Mouse (Mus musculus) adrenal gland, adult (tissue): ENCODE results near the gene Med13.

ENCODE experiments used
- DNase-seq, 2 experiments: peaks; one replicate each; pipeline ENCODE4 v3.0.0; 2022 to 2023; ENCODE audit warnings: low spot score in 1 of 2; ENCODE audit not compliant: inconsistent age in 2 of 2

Gene Med13

DNA sequence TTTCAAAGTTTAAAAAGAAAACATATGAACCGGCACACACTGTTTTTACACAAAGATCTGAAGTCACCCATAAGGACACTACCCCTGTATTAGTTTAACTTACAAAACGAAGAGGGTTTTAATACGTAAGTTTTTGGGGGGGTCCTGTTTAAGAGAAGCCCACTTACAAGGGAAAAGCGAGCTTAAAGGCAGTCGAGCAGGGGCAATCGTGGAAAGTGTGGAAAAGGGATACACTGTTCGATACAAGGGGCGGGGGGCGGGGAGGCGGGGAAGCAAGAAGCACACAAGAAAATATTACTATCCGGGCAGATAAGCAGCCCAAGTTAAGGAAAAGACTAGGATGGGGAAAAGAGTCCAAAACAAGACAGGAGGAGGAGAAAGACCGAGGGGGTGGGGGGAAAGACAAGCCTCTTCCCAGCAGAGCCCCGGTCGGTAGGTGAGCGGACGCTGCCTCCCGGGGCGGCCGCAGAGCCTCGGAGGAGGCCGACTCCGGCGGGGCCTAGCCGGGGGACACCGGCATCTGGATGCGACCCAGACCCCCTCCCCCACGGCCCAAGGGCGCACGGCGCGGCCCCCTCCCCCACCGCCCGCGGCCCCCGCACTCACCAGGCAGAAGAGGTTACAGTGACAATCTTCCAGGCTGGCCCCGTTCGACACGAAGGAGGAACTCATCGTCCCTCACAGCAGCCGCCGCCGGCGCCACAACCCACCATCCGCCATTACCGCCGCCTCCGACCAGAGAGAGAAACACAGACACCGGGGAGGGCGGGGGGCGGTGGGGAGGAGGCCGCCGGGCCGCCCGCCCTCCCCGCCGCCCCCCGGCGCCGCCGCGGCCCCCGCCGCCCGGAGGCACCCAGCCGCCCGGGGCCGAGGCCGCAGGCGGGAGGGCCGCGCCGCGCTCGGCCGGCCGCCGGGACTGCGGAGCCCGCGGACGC is at the start of gene Med13:
Gene Med13 (minus strand): TSS at position 749 of the 935 bp plus-strand sequence.
- DNase-seq = peak; percentile 57 to 83

DNA sequence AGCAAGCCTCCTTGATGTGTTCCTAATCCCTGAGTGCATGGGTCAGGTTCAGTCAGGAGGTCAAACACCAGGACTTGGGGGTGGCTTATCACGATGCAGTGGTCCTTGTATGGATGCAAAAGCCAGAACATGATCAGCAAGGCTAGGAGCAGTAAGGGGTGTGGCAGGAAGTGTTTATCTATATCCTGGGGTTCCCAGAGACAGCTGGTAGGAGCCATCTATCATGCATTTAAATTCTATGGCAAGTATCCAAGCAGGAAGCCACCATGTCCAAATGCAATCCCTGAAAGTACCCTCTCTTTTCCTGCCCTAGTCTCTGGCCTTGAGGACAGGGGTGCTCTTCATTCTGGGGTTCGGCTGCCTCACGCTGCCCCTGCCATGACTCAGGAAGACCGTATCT is 47.2 kb upstream of the Med13 start:
- DNase-seq = no peak

DNA sequence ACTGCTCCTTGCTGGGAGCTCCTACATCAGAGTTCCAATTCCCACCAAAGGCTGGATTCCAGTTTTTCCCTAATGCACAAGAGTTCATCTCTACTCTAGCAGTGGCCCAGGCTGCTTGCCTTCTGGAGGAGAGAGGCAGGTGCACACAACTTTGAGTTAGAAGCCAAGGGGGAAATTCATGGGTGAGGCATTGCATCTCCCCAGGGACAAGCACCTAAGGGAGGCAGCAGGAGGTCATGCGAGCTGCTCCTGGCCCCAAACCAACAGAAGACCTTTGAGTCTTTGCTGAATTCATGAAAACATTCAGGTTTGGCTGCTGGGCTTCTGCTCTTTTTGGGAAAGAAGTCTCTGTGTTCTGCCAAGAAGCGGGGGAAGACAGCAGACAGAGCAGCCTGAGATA is 46.4 kb upstream of the Med13 start:
- no peak for DNase-seq

DNA sequence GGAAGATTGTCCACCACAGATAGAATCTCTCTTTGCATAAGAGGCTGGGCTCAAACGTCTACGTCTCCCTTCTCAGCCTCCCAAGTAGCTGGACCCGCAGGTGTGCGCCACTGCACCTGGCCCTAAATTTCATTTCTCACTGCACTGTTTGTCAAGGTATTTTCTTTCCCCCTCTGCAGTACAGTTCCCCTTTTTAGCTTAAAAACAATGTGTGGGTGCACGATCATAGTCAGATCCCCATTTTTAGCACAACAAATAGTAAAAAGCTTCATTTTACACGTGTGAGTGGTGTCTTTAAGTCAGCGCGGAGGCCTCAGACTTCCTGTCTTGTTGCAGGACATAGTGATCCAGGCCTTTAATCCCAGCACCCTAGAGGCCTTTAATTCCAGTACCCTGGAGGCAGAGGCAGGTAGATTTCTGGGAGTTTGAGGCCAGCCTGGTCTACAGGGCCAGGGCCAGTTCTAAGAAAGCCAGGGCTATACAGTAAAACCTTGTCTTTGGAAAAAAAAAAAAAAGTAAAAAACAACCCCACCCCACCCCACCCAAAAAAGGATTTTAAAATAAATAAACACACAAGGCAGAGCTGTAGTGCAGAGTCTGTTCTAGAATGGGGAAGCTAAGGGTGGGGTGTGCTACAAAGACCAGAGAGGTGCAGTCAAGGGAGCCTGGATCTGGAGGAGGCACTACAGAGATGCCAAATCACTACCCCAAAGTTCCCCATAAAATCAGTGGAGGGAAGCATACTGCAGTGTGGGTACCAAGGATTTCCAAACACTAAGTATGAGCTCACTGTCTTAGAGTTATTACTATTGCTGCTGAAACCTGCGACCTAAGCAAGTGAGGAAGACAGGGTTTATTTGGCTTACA is 42.1 kb upstream of the Med13 start:
- no peak for DNase-seq

DNA sequence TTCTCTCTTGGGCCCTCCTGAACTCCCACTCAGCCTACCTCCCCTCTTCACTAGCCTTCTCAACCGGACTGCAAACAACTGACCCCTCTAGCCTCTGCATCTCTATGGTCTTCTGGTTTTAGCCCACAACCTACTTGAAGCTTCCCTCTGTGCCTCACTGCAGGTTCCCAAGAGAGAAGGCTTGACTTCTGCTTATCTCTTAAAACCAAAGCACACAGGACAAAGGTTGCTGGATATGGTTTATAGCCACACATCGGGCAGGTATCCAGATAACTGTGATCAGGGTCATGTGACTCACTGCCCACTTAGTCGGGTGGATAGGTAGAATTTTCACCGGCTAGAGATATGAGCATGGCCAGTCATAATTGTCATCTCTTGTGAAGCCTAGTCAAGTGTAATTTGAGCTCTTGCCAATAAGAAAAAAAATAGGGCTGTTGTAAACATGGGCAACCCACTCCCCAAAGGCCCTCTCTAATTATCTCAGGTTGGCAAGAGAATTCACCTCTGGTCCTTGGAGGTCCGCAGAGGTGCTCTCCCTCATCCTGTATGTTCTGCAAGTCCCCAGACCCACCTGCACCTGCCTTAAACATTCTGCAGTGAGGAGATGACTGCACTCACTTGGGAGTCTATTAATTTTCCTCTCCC is 39.7 kb upstream of the Med13 start:
- no peak for DNase-seq

DNA sequence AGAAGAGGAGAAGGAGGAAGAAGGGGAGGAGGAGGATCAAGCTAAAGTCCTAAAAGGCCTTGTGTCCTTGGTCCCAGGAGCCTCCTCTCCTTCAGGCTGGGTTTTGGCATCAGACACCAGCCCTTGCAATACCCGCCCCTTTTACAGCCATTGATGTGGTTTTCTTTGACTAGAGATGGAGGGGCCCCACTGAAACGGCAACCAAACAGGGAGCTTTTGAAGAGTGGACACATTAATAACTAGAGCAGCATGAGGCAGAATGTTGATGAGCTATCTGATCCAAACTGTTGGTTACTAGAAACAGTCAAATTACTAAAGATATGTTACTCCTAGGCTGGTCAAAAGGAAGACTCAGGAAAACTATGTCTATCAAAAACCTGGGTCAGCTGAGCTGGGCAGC is 39.1 kb upstream of the Med13 start:
- DNase-seq = no peak

DNA sequence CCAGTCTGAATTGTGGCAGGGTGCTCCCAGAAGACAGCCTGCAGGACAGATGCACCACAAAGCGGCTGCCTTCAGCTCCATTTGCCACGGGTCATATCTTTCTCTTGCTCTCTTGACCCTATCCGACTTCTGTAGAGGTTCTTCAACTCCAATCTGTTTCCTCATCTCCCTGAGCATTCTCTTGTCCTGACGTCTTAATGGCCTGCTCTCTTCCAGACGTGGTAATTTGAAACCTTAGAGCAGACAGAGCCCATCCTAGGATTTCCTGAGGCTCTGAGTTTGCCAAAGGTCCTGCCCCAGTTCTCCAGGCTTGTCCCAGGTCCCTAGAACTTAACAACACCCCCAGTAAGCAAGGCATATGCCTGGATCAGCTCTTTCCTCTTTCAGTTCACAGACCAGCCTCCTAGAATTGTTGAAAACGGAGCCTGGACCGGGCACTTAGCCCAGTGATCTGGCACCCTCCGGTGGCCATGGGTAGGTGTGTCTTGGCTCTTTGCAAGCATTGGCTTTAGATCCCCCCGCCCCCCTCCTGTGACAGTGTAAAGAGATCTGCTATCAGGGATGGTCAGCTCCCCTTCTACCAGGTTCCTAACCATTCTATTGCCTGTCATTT is 38.2 kb upstream of the Med13 start:
- DNase-seq = peak; percentile 50 to 83

DNA sequence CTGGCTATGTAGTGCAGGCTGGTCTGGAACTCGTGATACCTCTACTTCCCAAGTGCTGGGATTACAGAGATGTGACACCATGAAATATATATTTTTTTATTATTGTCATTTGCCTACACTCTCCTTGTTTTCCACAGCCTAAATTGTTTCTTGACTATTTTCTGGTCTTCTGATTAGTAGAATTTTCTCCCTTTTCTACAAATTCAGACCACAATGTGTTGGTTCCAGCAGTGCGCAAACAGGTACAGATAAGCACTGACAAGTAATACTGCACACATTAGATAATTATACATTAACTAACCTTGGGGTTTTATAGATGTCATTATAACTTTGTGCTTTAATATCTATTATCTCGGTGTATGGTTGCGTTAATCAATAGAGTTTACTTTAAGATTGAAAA is 37.7 kb upstream of the Med13 start:
- no peak for DNase-seq

DNA sequence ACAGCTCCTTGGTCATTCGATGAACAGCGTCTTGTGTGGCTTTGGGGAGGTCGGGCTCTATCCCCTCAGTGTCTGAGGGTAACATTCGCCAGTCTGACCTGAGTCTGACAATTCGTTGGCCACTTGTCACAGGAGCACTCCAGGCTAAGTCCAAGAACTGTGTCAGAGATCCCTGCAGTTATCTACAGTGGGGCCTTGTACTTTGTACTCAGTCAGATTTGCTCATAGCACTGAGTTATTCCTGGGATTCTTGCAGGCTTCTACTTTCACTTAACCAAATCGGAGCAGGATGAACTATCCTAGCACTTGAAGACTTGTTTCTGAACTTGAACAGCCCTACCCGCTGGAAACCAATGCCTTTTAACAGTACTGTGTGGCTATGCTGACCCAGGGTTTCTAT is 34.3 kb upstream of the Med13 start:
- no peak for DNase-seq

DNA sequence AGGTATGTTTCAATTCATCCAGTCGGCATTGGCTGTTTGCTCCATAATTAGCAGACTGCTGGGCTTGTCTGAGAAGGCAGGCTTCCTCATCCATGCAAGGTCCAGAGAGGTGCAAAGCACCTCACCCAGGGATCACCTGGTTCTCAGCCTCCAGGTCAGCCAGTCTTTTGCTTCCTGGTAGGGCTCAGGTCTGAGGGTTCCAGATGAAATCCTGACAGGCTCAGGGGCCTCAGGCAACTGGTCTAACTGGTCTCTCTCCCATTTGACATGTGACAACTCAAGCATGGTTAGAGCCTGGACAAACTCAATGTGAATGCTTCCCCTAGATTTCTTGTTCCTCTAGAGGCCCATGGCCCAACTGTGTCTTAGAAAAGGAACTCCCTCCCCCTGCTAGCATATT is 32.9 kb upstream of the Med13 start:
- no peak for DNase-seq

DNA sequence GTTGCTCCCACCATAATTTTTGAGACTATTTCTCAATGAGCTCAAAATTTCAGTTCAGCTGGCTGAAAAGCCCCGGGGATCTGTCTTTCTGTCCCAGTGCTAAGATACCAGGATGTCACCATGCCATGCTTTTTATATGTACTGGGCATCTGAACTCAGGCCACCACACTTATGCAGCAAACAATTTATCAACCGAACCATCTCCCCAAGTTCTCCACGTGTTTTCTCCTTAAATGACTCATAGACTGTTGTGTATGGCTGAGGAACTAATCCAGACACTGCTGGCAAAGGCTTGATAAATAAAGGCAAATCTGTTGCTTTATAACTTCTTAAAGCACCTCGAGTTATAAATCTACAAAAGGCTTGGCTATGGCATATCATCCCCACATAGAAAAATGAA is 32.1 kb upstream of the Med13 start:
- DNase-seq = no peak

DNA sequence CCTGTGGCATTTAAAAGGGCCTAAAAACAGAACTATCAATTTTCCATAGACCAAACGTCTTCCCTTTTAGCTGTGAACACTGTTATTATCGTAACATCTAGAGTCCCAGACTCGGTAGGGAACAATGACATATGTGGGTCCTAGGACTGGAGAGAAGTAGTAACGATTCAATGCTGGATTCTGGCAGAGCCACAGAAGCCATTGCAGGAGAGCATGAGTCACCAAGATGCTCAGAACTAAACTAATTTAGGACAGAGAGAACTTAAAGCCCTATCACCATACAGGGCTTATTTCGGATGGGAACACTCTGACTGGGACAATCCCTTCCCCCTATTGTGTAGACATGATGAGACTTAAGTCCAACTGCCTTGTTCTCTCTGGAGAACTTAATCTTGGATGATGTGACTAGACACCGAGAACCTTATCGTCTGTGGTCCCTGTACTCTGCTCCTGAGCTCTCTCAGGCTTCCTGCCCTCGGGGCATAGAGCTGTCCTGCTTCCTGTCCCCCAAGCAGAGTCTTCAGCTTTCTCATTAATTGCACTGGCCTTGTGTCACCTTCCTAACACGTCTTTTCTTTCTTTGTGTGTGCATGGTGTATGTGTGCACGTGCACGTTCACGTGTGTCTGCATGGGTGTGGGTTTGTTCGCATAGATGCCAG is 31.5 kb upstream of the Med13 start:
- no peak for DNase-seq

DNA sequence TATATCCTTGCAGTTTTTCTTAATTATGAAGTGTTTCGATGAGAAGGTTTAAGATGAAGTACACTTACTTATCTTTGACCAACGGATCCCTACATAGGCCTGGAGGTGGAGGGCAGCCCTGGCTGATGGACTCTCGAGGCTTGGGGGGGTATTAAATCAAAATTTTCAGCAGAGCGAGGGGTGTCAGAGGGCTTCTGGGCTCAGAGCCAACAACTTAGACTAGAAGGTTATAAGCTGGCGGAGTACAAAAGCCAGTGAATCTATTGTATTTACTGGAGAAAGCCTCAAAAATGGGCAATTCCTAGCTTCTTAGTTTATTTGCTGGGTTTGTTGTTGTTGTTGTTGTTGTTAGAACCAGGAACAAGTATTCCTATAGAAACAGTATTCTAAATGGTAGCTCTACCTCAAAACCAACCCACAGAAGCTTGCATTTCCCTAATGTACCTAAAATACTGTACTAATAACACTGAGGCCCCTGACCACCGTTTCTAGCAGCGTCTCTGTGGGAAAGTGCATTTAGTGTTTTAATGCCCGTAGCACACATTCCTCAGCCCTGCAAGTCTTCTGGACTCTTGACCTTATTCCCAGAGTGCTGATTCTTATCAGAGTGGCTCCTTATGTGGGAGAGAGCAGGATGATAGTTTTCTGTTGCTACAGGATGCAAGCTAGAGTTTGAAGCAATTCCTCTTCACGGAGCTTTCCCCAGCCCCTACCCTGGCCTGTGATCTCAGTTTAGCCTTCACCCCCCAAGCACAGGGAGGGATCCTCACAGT is 29.9 kb upstream of the Med13 start:
- DNase-seq = no peak

DNA sequence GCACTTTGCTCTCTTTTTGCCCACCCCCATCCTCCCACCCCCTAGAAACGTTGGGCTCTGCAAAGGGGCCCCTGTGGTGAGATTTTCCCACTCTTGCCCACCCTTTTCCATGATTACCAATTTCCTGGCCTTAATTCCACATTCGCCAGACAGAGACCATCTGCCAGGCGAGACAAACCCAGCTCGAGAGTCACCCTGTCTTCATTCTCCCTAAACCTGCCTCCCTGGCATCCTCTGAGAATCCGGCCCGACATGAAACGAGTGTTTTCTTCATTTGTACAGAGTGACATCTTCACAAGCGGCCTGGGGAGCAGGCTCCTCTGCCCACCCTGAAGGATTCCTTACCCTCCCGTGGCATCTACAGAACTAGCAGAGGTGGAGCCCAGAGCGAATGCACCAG is 29.2 kb upstream of the Med13 start:
- DNase-seq = no peak

DNA sequence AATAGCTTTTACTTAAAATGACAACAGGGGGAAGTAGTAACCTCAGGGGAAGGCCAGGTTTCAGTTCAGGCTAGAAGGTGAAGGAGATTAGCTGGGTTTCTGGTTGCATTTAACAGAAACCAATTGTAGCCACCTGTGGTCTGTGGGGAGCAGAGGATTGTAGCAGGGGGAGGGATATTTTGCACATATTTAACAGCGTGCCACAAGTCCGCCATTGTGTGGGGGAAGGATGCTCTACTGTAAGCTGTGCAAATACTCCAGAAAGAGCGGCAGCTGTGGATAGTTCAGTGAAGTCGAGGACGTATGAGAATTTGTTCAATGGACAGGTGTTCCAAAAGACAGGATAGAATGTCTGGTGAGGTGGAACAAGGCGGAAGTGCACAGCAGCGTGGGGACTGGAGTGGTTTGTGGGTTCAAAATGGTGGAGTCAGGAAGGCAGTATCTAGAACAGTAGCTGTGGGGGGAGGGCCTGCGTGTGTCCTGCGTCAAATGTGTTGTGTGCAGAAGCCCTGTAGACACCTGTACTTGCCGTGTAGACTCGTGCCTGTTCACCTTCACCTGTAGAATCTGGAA is 28.4 kb upstream of the Med13 start:
- DNase-seq = no peak

DNA sequence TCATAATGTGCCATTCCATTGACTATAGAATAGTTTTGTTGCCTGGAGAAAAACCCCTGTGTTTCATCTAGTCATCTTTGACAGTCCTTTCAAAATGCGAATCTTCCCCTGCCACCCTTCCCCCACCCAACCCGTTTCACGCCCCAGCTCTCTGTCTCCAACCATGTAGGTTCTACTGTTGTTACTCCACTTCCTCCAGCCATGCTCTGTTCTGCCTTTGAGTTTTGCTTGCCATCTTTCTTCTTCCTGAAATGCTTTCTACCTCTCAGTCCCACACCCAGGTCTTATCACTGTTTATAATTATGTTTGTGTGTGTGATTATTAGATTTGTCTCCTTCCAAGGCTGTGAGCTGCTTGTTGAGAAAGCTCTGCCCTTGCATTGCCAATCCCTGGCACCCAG is 26.7 kb upstream of the Med13 start:
- no peak for DNase-seq

DNA sequence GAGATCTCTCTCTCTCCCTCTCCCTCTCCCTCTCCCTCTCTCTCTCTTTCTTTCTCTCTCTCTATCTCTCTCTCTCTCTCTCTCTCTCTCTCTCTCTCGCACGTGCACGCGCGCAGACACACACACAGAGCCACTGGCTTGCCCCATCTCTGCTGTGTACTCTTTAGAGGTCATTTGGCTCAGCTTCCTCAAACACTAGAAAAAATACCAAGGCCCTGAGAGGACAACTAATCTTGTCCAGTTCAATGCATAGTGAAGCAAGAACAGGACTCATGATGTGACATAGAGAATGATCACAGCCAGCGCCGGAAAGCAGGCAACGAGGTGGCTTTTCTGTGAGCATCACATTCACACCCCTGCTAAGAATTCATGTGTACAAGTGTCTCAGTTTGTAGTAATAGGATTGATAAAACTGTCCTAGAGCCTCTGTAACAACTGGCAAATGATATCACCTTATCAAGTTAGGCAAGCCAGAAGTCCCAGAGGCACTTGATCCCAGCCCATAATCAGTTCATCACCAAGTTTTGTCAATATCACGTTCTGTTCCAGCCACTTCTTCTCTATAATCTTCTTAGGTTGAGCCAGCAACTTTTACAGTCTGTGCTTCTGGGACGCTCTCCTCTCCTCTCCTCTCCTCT is 25.2 kb upstream of the Med13 start:
- no peak for DNase-seq

DNA sequence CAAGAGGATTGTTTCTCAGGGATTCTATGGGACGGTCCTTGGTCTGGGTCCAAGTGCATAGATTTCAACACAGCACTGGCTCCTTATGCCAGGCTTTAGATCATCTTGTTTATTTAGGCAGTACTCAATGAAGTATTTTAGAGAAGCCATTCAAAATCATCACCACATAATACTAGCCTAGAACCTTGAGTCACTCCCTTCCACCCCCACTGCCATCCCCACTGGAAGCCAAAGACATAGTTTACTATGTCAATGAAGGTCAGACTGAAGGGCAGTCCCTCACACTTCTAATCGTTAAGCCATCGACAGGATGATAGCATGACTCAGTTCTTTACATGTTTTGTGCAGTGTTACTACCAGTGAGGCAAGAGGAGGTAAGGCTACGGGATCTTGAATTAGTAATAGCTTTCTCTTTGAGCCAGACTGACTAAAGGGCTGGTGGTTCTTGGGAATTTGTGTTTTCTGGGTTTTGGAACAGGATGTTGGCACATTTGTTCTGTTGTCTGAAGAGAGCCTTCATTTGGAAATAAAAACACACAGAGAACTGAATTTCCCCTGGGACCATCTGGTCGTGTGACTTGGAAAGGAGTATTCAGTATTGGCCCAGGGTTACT is 24.2 kb upstream of the Med13 start:
- peak in 1 of 2 experiments; percentile 76 for DNase-seq
